Mouse (Mus musculus) embryonic facial prominence, embryonic 13.5 days (tissue): ENCODE measurements around the gene Ess2. TPM values are rescaled to one million over a fixed set of nuclear protein-coding genes. Genes with fewer than 3 reads are reported as not detected.

Experiments
- ATAC-seq: fragments of 200-750 bp; cut with Nextera tagmentation; 2 replicates; pipeline ENCODE4 v1.8.0; 2017; ENCODE audit warnings: low read depth; ENCODE audit not compliant: insufficient number of reproducible peaks, insufficient read depth, low FRiP score, low TSS enrichment
- H3K27ac ChIP-seq: fragments of 300-500 bp; sonication (generic); 2 replicates; pipeline ENCODE4 v1.5.1; 2015; ENCODE audit warnings: moderate library complexity, mild to moderate bottlenecking, inconsistent platforms
- H3K27me3 ChIP-seq: fragments of 300-500 bp; sonication (generic); 2 replicates; pipeline ENCODE4 v1.6.1; 2015; ENCODE audit warnings: mild to moderate bottlenecking, inconsistent platforms
- H3K36me3 ChIP-seq: fragments of 300-500 bp; sonication (generic); 2 replicates; pipeline ENCODE4 v1.6.1; 2015; ENCODE audit warnings: mild to moderate bottlenecking, inconsistent platforms
- H3K4me1 ChIP-seq: fragments of 300-500 bp; sonication (generic); 2 replicates; pipeline ENCODE4 v1.6.1; 2015; ENCODE audit warnings: inconsistent platforms
- H3K4me2 ChIP-seq: fragments of 300-500 bp; sonication (generic); 2 replicates; pipeline ENCODE4 v1.6.1; 2015; ENCODE audit warnings: moderate library complexity, mild to moderate bottlenecking, inconsistent platforms
- H3K4me3 ChIP-seq: fragments of 300-500 bp; sonication (generic); 2 replicates; pipeline ENCODE4 v1.5.1; 2015; ENCODE audit warnings: mild to moderate bottlenecking, inconsistent platforms
- H3K9ac ChIP-seq: fragments of 300-500 bp; sonication (generic); 2 replicates; pipeline ENCODE4 v1.6.1; 2015; ENCODE audit warnings: mild to moderate bottlenecking, inconsistent platforms
- H3K9me3 ChIP-seq: fragments of 300-500 bp; sonication (generic); 2 replicates; pipeline ENCODE4 v1.6.1; 2016; ENCODE audit warnings: inconsistent platforms
- WGBS: fragments of 180-500 bp; shearing (Covaris S2); methylation state at CpG from one replicate; pipeline ENCODE4 v1.1.7; 2015; ENCODE audit warnings: mixed read lengths; 5-methylcytosine and 5-hydroxymethylcytosine counted together
- polyA plus RNA-seq: library from polyadenylated mRNA; unstranded; fragments of >200 nt; fragmentation: Nextera tagmentation; extraction: Ambion mirVana; gene quantifications from 2 replicates; pipeline ENCODE4 v1.2.1, GENCODE M21; 2015

The Ess2 gene
- polyA plus RNA-seq, 1 experiment from 2014 or later = 46.9 TPM

DNA sequence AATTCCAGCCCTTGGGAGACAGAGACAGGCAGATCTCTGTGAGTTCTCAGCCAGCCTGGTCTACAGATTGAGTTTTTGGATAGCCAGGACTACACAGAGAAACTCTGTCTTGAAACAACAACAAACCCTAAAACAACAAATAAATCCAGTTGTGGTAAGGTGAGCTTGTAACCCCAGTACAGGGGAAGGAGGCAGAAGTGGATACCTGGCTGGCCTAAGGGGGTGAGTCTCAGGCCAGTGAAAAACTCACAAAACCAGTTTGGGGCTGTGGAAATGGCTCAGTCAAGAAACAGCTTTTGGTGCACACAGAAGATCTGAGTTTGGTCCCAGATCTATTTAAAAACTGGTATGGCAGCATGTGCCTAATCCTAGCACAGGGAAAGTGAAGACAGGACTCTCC lies 29.0 kb downstream of the Ess2 start:
- Histone ChIP-seq H3K36me3 (peaks cover 18% of the 10 kb centered on the region), H3K9ac (no peak overlapping the region), H3K9me3 (no peaks in the 10 kb centered on the region), H3K4me2 (no peak overlapping the region), H3K4me3 (no peak overlapping the region), H3K4me1 (peaks cover 6% of the 10 kb centered on the region), H3K27ac (no peak overlapping the region), H3K27me3 (no peaks in the 10 kb centered on the region)
- ATAC-seq = no peak

DNA sequence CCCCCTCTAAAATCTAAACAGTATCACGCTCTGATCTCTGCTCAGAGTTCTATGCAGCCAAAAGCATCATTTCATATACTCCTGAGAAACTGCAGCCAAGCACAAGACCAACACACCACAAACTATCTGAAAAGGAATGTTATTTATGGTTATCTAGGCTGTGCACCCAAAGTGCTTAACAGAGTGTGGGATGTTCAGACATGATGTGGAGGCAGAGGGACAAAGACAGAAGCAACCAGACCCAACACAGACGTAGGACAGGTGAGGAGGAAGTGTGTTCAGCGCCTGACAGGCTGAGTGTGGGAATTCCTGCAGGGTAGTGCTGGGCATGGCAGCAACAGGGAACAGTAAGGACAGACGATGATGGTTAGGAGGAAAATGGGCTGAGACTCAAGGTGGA lies 31.6 kb downstream of the Ess2 start:
- H3K4me2 ChIP-seq = no peak overlapping the region
- no peaks in the 10 kb centered on the region for H3K9me3 ChIP-seq
- H3K9ac ChIP-seq = no peak overlapping the region
- H3K4me3 ChIP-seq = no peak overlapping the region
- no peak overlapping the region for H3K27ac ChIP-seq
- no peak for ATAC-seq
- no peaks in the 10 kb centered on the region for H3K27me3 ChIP-seq
- peaks cover 21% of the 10 kb centered on the region for H3K36me3 ChIP-seq
- H3K4me1 ChIP-seq = peaks cover 6% of the 10 kb centered on the region
- 92% methylated on average over 4 of the region's 4 CpGs for whole genome bisulfite sequencing

DNA sequence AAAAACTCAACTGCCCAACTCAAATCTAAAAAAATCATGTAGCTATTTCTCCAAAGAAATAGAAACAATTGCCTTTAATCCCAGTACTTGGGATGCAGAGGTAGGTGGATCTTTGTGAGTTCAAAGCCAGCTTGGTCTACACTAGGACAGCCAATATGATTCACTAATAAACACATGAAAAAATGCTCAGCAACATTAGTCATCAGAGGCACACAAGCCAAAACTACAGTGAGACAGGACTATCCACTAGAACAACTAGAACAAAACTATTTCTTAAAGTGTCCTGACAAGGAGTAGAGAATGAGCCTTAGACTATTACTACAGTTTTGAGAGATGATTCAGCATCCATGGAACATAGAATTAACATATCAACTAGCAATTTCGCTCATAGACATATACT lies 35.1 kb downstream of the Ess2 start:
- 95% methylated on average over 1 of the region's 1 CpGs for WGBS
- Histone ChIP-seq H3K4me1 (no peaks in the 10 kb centered on the region), H3K36me3 (peaks cover 34% of the 10 kb centered on the region)

DNA sequence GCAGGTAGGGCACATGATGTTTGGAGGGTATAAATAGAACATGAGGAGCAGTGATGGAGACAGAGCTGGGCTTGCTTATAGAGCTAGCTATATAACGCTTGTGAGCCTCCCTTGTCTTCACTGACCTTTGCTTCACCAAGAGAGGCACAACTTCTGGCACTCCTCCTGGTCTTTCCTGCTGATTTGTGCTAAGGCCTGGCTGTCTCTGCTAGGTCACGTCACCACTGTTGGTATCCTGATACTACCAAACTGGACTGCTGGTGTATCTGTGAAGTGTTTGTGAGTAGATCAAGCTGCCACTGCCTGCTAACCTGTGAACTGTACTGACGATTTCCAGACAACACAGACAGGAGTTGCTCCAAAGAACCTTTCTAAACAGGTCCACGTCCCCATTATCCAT lies 36.0 kb downstream of the Ess2 start:
- Histone ChIP-seq H3K27ac (no peak overlapping the region), H3K36me3 (peaks cover 43% of the 10 kb centered on the region), H3K9ac (no peak overlapping the region), H3K9me3 (no peaks in the 10 kb centered on the region), H3K27me3 (no peaks in the 10 kb centered on the region), H3K4me1 (no peaks in the 10 kb centered on the region), H3K4me2 (no peak overlapping the region), H3K4me3 (no peak overlapping the region)
- 89% methylated on average over 4 of the region's 4 CpGs for WGBS
- ATAC-seq = no peak

More for the DNA sequence above, 35.1 kb downstream of the Ess2 start:
- Histone ChIP-seq H3K27me3 (no peaks in the 10 kb centered on the region), H3K9me3 (no peaks in the 10 kb centered on the region), H3K4me2 (no peak overlapping the region), H3K4me3 (no peak overlapping the region), H3K9ac (no peak overlapping the region), H3K27ac (no peak overlapping the region)
- no peak for ATAC-seq

DNA sequence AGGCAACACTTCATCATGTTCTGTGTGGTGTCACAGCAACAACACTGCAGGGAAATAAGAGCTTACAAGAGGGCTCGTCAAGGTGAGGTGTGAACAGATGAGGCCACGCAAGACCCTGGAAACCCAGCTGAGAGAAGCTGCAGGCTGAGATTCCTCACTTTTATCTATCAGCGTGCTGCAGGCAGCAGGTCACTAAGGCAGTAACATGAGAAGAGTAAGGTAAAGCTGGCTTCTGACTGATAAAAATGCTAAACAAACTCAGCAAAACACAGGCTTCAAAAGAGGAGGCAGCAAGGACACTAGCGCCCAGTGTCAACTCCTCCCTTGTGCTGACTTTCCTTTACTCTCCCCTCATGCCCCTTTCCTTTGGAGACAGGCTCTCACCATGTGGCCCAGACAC lies 38.2 kb downstream of the Ess2 start:
- WGBS = 65% methylated on average over 4 of the region's 4 CpGs
- H3K4me2 ChIP-seq = no peak overlapping the region
- no peak overlapping the region for H3K4me3 ChIP-seq
- H3K4me1 ChIP-seq = no peaks in the 10 kb centered on the region
- peaks cover 58% of the 10 kb centered on the region for H3K36me3 ChIP-seq
- H3K27me3 ChIP-seq = no peaks in the 10 kb centered on the region
- H3K9ac ChIP-seq = 0 out of 2 replicates have a peak overlapping the region, but pooled peaks have one; percentile 27
- H3K9me3 ChIP-seq = no peaks in the 10 kb centered on the region
- no peak for ATAC-seq
- H3K27ac ChIP-seq = no peak overlapping the region

DNA sequence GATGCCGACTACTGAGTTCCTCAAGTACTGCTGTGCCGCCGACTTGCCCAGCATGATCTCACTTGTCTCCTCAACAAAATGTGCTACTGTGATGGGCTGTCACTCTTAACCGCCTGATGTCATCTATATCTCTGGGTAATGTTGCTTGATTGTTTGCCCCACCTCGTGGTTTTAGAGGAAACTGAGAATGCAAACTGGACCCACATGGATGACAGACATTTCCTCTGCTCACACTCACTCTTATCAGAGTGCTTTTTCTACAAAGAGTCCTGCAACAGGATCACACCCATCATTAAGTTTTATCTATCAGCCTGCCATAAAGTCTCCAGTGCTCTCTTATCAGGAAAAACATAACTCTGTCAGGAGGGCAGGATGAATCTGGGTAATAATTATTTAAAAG lies 39.9 kb downstream of the Ess2 start:
- Histone ChIP-seq H3K4me1 (no peaks in the 10 kb centered on the region), H3K9me3 (no peaks in the 10 kb centered on the region), H3K27me3 (no peaks in the 10 kb centered on the region), H3K4me3 (no peak overlapping the region), H3K4me2 (no peak overlapping the region), H3K9ac (no peak overlapping the region), H3K27ac (no peak overlapping the region), H3K36me3 (peaks cover 53% of the 10 kb centered on the region)
- 81% methylated on average over 5 of the region's 5 CpGs for WGBS
- no peak for ATAC-seq

DNA sequence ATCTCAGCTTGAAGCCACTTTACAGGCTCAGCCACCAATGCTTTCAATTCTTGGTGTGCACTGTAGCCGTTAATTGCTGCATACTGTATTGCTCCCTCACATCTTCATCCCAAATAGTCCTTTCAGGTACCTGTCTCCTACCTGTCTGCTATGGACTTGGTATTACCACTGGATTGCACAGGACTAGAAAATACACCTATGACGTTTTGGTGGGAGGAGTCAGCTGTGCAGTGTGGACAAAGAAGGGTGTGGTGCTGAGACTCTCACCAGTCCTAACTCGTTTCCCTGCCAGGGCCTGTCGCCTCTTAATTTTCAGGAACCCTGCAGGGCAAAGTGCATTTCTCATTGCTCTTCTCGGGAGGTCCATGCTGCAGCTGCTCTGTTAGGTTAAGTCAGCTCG lies 45.4 kb downstream of the Ess2 start:
- Histone ChIP-seq H3K27me3 (no peaks in the 10 kb centered on the region), H3K9ac (no peak overlapping the region), H3K36me3 (peaks cover 47% of the 10 kb centered on the region), H3K4me3 (no peak overlapping the region), H3K4me1 (0 out of 2 replicates have a peak, but pooled peaks cover 4% of the 10 kb centered on the region), H3K4me2 (no peak overlapping the region), H3K27ac (no peak overlapping the region), H3K9me3 (no peaks in the 10 kb centered on the region)
- no peak for ATAC-seq
- 76% methylated on average over 6 of the region's 6 CpGs for WGBS

DNA sequence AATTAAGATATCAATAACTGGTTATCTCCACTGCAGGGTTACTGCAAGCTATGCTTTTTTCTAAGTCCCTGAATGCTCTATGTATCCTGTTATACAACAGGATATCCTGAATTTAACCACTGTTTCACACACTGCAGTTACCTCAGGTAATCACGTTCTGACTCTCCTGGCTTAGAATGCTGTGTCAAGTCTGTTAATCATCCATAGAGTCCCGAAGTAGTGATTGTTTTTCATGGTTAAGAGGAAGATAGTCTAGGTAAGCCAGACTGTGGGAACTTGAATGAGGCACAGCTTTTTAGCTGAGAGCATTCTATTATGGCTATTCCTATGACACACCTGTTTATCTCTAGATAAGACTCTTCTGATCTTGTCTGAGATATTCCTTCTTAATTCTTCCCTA lies 45.9 kb downstream of the Ess2 start:
- Histone ChIP-seq H3K9me3 (no peaks in the 10 kb centered on the region), H3K4me1 (0 out of 2 replicates have a peak, but pooled peaks cover 4% of the 10 kb centered on the region), H3K27ac (no peak overlapping the region), H3K9ac (no peak overlapping the region), H3K4me3 (no peak overlapping the region), H3K4me2 (no peak overlapping the region), H3K27me3 (no peaks in the 10 kb centered on the region), H3K36me3 (peaks cover 47% of the 10 kb centered on the region)
- 97% methylated on average over 2 of the region's 2 CpGs for WGBS
- no peak for ATAC-seq

DNA sequence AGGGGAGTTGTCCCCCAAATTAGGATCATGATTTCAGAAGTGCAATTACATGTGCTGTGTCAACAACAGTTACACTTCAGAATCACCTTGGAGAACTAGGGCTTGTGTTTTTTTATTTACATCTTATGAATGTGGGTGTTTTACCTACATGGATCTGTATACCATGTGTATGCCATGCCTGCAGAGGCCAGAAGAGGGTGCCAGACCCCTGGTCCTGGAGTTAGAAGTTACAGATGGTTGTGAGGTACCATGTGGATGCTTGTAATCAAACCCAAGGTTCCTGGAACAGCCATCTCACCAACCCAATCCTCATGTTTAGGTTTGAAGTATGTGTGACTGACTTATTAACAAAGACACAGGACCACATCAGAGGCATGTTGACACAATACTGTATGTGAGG lies 52.6 kb downstream of the Ess2 start:
- Histone ChIP-seq H3K4me1 (0 out of 2 replicates have a peak, but pooled peaks cover 6% of the 10 kb centered on the region), H3K9ac (no peak overlapping the region), H3K4me2 (no peak overlapping the region), H3K36me3 (peaks cover 67% of the 10 kb centered on the region), H3K27ac (no peak overlapping the region), H3K27me3 (no peaks in the 10 kb centered on the region), H3K4me3 (no peak overlapping the region), H3K9me3 (no peaks in the 10 kb centered on the region)
- ATAC-seq = no peak

DNA sequence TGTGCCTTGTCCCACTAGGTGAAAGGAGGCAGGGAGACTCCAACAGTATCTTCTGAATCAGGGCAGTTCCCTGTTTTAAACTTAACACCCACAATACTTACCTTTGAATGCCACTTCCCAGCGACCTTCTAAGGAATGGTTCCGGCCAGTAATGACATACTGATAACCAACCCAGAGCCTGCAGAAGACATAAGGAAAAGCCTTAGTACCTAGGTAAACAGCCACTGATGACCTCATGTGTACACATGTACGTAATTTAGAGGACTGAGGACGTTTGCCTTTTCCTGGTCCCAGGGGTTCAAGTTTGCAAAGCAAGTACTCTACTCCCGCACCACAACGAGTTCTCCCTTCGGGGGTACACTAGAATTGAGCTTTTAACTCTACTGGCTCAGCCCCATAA lies 54.0 kb downstream of the Ess2 start:
- H3K4me3 ChIP-seq = no peak overlapping the region
- H3K27ac ChIP-seq = no peak overlapping the region
- no peaks in the 10 kb centered on the region for H3K27me3 ChIP-seq
- no peak overlapping the region for H3K9ac ChIP-seq
- 88% methylated on average over 7 of the region's 7 CpGs for WGBS
- 0 out of 2 replicates have a peak, but pooled peaks cover 5% of the 10 kb centered on the region for H3K4me1 ChIP-seq
- H3K9me3 ChIP-seq = no peaks in the 10 kb centered on the region
- ATAC-seq = no peak
- H3K36me3 ChIP-seq = peaks cover 79% of the 10 kb centered on the region
- H3K4me2 ChIP-seq = no peak overlapping the region

DNA sequence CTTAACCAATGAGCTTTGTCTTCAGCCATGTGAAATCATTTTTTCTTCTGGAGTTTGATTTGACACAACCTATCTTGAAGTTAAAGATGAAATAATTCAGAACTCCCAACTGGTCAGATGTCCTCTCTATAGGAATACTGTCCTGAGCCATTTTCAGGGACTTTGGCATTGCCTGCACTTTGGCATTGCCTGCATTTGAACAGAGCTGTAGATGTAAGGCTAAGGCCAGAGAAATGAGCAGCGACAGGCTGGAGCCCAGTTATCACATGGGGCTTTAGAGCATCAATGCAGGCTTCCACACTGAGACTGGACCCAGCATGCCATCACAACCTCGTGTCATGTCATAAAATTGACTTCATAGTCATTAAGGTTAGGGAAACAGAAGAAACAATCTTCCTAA lies 57.9 kb downstream of the Ess2 start:
- peaks cover 89% of the 10 kb centered on the region for H3K36me3 ChIP-seq
- ATAC-seq = no peak
- no peaks in the 10 kb centered on the region for H3K9me3 ChIP-seq
- H3K4me1 ChIP-seq = no peaks in the 10 kb centered on the region
- H3K27me3 ChIP-seq = no peaks in the 10 kb centered on the region
- WGBS = 86% methylated on average over 2 of the region's 2 CpGs
- no peak overlapping the region for H3K9ac ChIP-seq
- H3K27ac ChIP-seq = no peak overlapping the region
- no peak overlapping the region for H3K4me2 ChIP-seq
- H3K4me3 ChIP-seq = no peak overlapping the region

DNA sequence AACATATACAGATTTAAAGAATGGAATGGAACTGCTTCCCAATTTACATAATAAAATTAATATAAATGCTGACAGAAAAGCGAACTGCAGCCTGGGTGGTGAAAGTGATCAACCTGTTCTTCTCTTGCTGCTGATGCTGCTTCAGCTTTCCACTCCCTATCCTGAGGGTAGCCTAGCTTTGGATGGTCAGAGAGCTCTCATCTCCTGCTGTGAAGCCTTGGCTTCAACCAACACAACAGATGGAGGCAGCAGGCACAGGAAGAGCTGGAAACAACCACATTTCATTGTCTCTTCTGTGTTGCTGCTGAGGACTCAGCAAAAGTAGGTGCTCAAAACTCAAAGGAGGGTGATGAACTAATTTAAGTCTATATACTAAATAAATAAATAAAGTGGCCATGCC lies 59.3 kb downstream of the Ess2 start:
- 93% methylated on average over 1 of the region's 1 CpGs for WGBS
- H3K4me1 ChIP-seq = no peaks in the 10 kb centered on the region
- H3K27ac ChIP-seq = no peak overlapping the region
- no peak overlapping the region for H3K9ac ChIP-seq
- no peak overlapping the region for H3K4me3 ChIP-seq
- H3K27me3 ChIP-seq = no peaks in the 10 kb centered on the region
- no peak overlapping the region for H3K4me2 ChIP-seq
- H3K9me3 ChIP-seq = no peaks in the 10 kb centered on the region
- H3K36me3 ChIP-seq = peaks cover 89% of the 10 kb centered on the region
- ATAC-seq = no peak

DNA sequence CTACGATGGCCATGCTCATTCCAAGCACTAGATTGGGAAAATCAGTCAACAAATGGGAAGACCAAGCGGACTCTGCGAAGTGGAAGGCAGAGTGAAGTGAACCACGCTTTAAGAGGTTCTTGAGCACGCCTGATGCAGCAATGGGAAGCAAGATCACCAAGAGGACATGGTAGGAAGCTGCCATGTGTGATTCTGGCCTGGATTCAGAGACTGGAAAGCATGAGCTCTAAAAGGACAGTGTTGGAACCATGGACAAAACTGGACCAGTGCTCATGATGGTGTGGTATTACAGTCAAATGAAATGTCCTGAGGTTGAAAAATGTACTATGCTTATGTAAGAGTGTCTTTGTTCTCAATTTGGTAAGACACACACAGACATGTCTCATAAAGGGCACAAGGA lies 59.8 kb downstream of the Ess2 start:
- Histone ChIP-seq H3K9me3 (no peaks in the 10 kb centered on the region), H3K27ac (no peak overlapping the region), H3K9ac (no peak overlapping the region), H3K4me1 (no peaks in the 10 kb centered on the region), H3K4me2 (no peak overlapping the region), H3K36me3 (peaks cover 89% of the 10 kb centered on the region), H3K27me3 (no peaks in the 10 kb centered on the region), H3K4me3 (no peak overlapping the region)
- no peak for ATAC-seq
- 96% methylated on average over 5 of the region's 5 CpGs for WGBS
